Mouse (Mus musculus): Measurements from ENCODE around the gene Ifng.

DNA sequence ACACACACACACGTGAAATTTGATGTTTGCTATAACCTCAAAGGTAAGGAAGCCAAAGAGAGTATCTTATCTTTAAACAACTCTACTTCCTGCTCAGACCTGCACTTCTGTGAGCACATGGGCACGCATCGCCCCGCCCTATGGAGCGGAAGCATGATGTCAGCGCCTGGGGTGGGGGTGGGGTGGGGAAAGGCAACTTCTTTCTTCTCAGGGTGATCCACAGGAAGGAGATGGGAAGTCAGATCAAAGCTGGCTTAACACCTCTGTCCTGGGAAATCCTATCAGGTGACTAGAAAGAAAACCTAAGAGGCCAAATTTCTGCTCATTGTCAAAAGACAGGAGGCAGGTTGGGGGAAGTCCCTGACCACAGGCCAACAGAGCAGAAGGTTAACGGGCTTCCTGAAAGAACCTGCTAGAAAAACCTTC is 21.8 kb upstream of the Ifng start:
- TF ChIP-seq CTCF (IDR thresholded peaks at IDR 0.05; ENCODE audit: low read depth, low read length) (no peak), POLR2A (IDR thresholded peaks at IDR 0.05; ENCODE audit: insufficient read depth, low read length) (no peak)
